Mouse (Mus musculus) cerebellum, adult 9-10 months (tissue): ENCODE measurements at regions not wholly inside any gene's neighbourhood (a gene's known extent, or its start where the extent isn't known, plus 50 kb on each side); places are given as distances from the start of the nearest gene placed in this dataset.

ENCODE experiments used
- DNase-seq: peaks from one replicate; pipeline ENCODE4 v3.0.0; 2022

GRCm38 (mm10) chr3:48658386-48658785 is 1098.7 kb downstream of the Pcdh18 start:
- DNase-seq, result no peak

- DNase-seq, result no peak
Observed at GRCm38 (mm10) chr3:48655084-48655483, 1102.0 kb downstream of the Pcdh18 start.

- DNase-seq, result no peak
Observed at GRCm38 (mm10) chr3:48631889-48632483, 1125.1 kb downstream of the Pcdh18 start.

- DNase-seq, result no peak
Observed at GRCm38 (mm10) chr3:48608933-48609332, 1148.2 kb downstream of the Pcdh18 start.

DNA sequence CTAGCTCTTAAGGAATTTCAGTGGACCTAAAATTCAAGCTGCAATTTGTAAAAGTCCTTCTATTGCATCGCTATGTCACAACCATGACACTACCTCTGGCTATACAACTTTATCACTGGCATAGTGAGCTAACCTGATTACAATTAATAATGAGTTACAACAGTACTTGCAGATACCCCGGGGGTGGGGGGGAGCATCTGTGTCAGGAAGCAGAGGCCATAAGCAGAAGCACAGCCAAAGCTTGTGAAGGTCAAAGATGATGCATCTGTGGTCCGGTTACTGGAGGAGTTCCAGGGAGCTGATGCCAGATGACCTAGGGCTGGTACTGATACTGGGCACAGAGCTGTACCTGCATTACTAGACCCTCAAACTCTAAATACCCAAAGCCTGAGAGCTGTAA is 1152.3 kb downstream of the Pcdh18 start:
- DNase-seq, result peak; percentile 8

DNA sequence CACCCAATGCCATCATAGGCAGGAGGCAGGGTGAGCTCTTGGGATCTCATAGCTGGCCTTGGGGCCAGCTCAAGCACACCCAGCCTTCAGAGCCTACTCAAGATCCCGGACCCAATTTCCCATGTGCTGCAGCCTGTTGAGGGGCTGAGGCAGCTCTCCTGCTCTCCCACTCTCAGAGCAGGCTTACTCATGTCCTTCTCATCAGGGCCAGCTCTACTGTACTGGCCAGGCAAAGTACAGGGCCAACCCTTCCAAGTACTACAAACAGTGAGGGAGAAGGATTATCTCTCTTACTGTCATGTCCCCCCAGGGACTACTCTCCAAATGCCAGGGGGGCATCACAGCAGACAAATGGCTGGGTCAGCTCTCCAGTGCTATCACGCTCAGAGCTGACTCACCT is 1169.8 kb downstream of the Pcdh18 start:
- DNase-seq, result no peak

DNA sequence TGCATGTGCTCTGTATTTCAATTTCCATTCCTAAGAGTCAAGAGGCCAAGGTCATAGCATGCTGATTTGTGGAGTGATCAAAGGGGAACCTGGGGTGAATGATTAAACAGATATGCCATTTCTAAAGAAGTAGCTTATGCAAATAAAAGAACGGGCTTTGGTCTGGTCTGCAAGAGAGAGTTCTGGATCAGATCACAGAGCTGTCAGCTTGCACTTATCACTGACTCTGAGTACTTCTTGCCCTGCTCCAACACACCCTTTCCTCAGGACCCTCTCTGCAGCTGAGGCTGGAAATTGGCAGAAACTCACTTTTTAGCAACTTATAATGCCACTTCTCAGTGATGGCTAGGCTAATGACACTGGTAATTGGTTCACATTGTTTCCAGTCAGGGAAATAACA is 1171.0 kb downstream of the Pcdh18 start:
- DNase-seq, result no peak

DNA sequence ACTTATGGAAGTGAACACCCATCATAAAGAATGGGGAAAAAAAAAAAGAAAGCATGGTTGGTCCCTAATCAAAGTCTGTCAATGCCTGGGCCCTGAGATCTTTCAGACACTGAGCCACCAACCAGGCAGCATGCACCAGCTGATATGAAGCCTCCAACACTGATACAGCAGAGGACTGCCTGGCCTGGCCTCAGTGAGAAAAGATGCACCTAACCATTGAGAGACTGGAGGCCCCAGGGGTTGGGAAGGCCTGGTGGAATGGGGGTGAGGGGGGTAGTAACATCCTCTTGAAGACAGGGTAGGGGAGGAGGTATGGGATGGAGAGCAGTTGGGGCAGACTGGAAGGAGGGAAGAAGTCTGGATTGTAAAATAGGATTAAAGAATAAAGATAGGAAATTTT is 1172.8 kb downstream of the Pcdh18 start:
- DNase-seq, result no peak

DNA sequence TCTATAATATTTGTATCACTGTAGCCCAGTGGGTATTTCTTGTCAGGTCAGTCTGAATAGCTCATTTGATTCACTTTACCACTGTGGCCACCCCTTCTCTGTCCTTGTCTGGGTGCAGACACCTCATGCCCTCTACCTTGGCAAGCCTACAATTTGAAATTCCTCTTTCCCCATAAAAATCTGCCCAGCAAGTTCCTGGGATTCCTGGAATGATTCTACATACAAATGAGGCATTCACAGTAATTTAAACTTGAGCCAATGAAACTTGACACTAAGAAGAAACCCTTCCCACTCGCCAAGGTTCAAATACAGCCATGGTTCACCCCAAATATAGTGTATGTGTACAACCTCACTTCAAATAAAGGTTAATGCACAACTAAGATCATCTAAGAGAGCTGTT is 1174.6 kb downstream of the Pcdh18 start:
- DNase-seq, result no peak

DNA sequence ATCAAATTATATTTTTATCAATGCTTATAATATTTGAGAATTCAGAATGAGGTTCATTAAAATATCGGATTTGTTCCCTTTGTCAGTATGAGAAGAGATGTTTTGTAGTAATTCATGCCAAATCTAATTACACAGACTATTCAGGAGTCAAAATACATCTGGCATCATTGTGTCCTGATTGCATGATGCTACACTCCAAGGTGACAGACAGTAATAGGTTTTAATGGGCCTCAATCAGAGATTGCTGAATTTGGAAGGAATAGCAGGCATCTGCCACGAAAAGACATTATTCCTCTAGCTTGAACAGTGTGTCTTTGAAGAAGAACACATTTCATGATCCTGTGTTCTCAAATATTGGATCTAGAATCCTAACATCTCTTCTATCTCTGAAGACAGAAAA is 1177.2 kb downstream of the Pcdh18 start:
- DNase-seq, result no peak

- no peak for DNase-seq
Observed at GRCm38 (mm10) chr3:48579229-48579628, 1177.9 kb downstream of the Pcdh18 start.

GRCm38 (mm10) chr3:48546669-48547068 is 1210.5 kb downstream of the Pcdh18 start:
- DNase-seq, result no peak

GRCm38 (mm10) chr3:48515009-48515408 is 1242.1 kb downstream of the Pcdh18 start:
- DNase-seq, result no peak

- no peak for DNase-seq
Observed at GRCm38 (mm10) chr3:48503996-48504395, 1253.1 kb downstream of the Pcdh18 start.

DNA sequence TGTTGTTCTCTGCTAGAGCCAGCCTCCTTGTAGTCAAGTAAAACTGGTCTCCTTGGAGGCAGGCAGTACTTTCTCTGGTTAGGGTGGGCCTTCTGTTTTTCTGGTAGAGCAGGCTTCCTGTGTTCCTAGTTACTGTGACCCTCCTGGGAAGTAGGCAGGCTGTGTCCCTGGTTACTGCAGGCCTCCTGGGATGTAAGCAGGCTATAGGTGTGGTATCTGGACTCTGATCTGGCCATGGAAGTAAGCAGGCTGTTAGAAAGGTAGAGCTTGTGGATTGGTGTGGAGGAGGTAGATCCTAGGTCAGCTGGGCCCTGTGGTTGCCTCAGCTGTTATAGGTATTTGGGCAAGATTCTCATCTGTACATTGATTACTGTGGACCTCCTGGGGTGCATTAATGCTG is 1292.4 kb downstream of the Pcdh18 start:
- DNase-seq, result no peak

GRCm38 (mm10) chr3:48441938-48442337 is 1315.2 kb downstream of the Pcdh18 start:
- DNase-seq, result no peak

DNA sequence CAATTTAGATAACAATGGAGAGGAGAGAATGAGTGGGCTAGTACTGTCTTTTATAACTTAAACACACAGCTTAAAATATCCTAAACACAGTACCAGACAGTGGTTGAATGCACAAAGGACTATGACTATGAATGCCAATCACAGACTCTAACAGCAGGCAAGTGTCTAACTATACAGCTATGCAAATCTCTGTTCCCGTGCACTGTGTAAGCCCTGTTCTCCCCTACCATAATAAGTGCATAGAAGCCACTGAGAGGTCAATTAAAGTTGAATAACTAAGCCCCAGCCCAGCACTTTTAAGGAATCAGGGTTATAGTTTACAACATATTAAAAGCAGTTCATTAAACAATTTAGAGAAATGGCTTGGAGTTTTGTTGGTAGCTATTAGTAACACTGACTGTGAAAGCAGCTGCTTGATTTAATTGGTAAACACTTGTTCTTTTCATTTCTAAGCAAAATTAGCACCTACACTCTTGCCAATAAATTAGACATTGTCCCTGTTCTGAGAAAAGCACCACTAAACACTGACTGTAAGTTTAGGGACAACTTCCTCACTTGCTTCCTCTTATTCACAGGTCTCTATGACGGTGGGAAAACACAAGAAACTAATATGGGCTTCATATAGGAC is 1327.6 kb downstream of the Pcdh18 start:
- no peak for DNase-seq

DNA sequence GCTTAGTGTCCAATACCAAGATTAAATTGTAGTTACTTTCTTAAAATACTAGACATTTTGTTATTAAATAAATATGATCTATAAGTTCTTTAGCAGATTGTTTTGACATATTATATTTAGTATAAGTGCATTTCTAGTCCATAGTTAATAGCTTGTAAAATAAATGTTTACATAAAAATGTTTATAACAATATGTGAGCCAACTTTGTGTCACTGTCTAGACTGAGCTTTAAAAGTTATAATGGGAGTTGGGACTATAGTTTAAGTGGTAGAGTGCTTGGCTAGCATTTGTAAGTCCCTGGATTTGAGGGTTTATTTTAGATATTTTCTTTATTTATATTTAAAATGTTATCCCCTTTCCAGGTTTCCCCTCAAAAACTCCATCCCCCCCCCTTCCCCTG is 1367.3 kb downstream of the Pcdh18 start:
- DNase-seq, result no peak
